Mouse (Mus musculus) hindbrain, embryonic 13.5 days (tissue): ENCODE results near the gene Oaz1. TPM values are rescaled to one million over a fixed set of nuclear protein-coding genes. Genes with fewer than 3 reads are reported as not detected.

Experiments
- ATAC-seq: fragments of 200-750 bp; cut with Nextera tagmentation; 2 replicates; pipeline ENCODE4 v1.8.0; 2017; ENCODE audit warnings: moderate TSS enrichment; ENCODE audit not compliant: low FRiP score
- H3K27ac ChIP-seq: fragments of 300-500 bp; sonication (generic); 2 replicates; pipeline ENCODE4 v1.5.1; 2015; ENCODE audit warnings: inconsistent platforms, mild to moderate bottlenecking, moderate library complexity
- H3K27me3 ChIP-seq: fragments of 300-500 bp; sonication (generic); 2 replicates; pipeline ENCODE4 v1.6.1; 2015; ENCODE audit warnings: mild to moderate bottlenecking, inconsistent platforms
- H3K36me3 ChIP-seq: fragments of 300-500 bp; sonication (generic); 2 replicates; pipeline ENCODE4 v1.6.1; 2015; ENCODE audit warnings: mild to moderate bottlenecking, inconsistent platforms
- H3K4me1 ChIP-seq: fragments of 300-500 bp; sonication (generic); replicated peaks from 2 replicates; pipeline ENCODE4 v1.6.1; 2015; ENCODE audit warnings: inconsistent platforms
- H3K4me2 ChIP-seq: fragments of 300-500 bp; sonication (generic); 2 replicates; pipeline ENCODE4 v1.6.1; 2015; ENCODE audit warnings: inconsistent platforms, mild to moderate bottlenecking, moderate library complexity
- H3K4me3 ChIP-seq: fragments of 300-500 bp; sonication (generic); 2 replicates; pipeline ENCODE4 v1.5.1; 2015; ENCODE audit warnings: mild to moderate bottlenecking, inconsistent platforms
- H3K9ac ChIP-seq: fragments of 300-500 bp; sonication (generic); 2 replicates; pipeline ENCODE4 v1.6.1; 2015; ENCODE audit warnings: mild to moderate bottlenecking, inconsistent platforms
- H3K9me3 ChIP-seq: fragments of 300-500 bp; sonication (generic); 2 replicates; pipeline ENCODE4 v1.6.1; 2016; ENCODE audit warnings: inconsistent platforms
- WGBS: fragments of 180-500 bp; shearing (Covaris S2); methylation state at CpG from one replicate; pipeline ENCODE4 v1.1.7; 2015; 5-methylcytosine and 5-hydroxymethylcytosine counted together
- polyA plus RNA-seq: library from polyadenylated mRNA; unstranded; fragments of >200 nt; fragmentation: Nextera tagmentation; extraction: Ambion mirVana; gene quantifications from 2 replicates; pipeline ENCODE4 v1.2.1, GENCODE M21; 2015

Oaz1 gene
- 1,227 and 1,240 TPM in 2 replicates for polyA plus RNA-seq

DNA sequence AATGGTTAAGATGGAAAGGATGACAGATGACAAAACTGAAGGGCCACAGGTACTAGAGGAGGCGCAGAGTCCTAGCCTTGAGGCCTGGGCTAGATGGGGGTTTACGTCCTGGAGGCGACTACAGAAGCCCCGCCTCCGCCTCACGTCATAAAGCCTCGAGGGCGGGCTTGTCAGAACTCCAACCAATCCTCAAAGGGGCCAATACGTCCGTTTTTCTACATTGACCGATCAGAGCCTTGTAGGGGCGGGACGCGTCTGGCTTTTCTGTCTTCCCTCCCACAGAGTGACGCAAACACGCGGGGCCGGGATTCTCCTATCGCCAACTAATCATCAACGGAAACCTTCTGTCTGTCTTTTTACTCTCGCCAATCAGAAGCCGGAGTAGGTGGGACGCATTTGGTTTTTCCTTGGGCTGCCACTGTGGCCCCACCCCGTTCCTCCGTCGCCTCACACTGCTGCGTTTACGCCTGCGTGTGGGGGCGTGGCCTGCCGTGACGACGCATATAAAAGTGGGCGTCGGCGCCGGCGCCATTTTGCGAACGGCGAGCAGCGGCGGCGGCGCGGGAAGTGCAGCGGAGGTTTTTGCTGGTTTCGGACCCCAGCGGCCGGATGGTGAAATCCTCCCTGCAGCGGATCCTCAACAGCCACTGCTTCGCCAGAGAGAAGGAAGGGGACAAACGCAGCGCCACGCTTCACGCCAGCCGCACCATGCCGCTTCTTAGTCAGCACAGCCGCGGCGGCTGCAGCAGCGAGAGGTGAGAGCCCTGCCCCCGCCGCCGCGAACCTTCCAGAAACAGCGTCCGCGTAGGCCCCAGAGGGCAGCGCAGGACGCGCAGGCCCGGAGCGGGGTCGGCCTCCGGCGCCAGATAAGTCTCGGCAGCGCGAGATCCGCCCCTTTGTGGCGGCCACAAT, at the start of gene Oaz1:
Oaz1 (plus strand) TSS at position 506 of the 912 bp plus-strand sequence.
- Histone ChIP-seq H3K27me3 (no peaks in the 10 kb centered on the region), H3K36me3 (peaks cover 28% of the 10 kb centered on the region), H3K4me2 (peak within 1 kb of the TSS; percentile 100), H3K4me3 (peak within 1 kb of the TSS; percentile 80), H3K27ac (peak within 1 kb of the TSS; percentile 96), H3K9me3 (no peaks in the 10 kb centered on the region), H3K4me1 (peaks cover 34% of the 10 kb centered on the region), H3K9ac (peak within 1 kb of the TSS; percentile 92)
- WGBS: under 1% methylated on average over 82 of the region's 82 CpGs
- ATAC-seq: peak; percentile 98

GRCm38 (mm10) chr10:80777123-80777522, 49.3 kb upstream of the Oaz1 start:
- Histone ChIP-seq H3K36me3 (peaks cover 100% of the 10 kb centered on the region), H3K4me2 (no peak overlapping the region)
- ATAC-seq: no peak

GRCm38 (mm10) chr10:80779565-80779964, 46.9 kb upstream of the Oaz1 start:
- Histone ChIP-seq H3K4me3 (no peak overlapping the region), H3K9me3 (no peaks in the 10 kb centered on the region), H3K4me2 (no peak overlapping the region), H3K36me3 (peaks cover 100% of the 10 kb centered on the region), H3K4me1 (no peaks in the 10 kb centered on the region), H3K27me3 (no peaks in the 10 kb centered on the region), H3K9ac (no peak overlapping the region), H3K27ac (no peak overlapping the region)
- no peak for ATAC-seq

More at GRCm38 (mm10) chr10:80777123-80777522, 49.3 kb upstream of the Oaz1 start:
- Histone ChIP-seq H3K27ac (no peak overlapping the region), H3K9ac (no peak overlapping the region), H3K27me3 (no peaks in the 10 kb centered on the region), H3K9me3 (no peaks in the 10 kb centered on the region), H3K4me3 (no peak overlapping the region), H3K4me1 (no peaks in the 10 kb centered on the region)
- WGBS: 96% methylated on average over 5 of the region's 5 CpGs

DNA sequence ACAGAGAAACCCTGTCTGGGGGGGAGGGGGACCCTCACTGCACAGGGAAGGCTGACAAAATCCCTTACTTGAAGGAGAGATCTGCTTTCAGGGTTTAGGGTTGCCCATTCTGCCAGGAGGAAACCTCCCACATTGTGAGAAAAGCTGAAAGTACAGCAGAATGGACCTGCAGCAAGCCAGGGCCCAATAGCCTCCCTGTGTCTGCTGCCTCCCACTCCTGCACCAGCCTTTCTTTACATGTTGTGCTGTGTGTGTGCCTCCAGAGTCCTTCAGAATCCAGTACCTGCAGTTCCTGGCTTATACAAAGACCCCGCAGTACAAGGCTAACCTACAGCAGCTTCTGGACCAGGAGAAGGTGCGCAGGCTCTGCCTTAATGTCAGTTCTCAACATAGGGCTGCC, 42.2 kb upstream of the Oaz1 start:
- Histone ChIP-seq H3K9ac (no peak overlapping the region), H3K4me2 (no peak overlapping the region), H3K27ac (no peak overlapping the region), H3K9me3 (no peaks in the 10 kb centered on the region), H3K4me1 (no peaks in the 10 kb centered on the region), H3K36me3 (peaks cover 100% of the 10 kb centered on the region), H3K4me3 (no peak overlapping the region), H3K27me3 (no peaks in the 10 kb centered on the region)
- 100% methylated on average over 2 of the region's 2 CpGs for WGBS
- no peak for ATAC-seq

- Histone ChIP-seq H3K36me3 (peaks cover 98% of the 10 kb centered on the region), H3K9me3 (no peaks in the 10 kb centered on the region), H3K4me2 (no peak overlapping the region), H3K27ac (no peak overlapping the region), H3K27me3 (no peaks in the 10 kb centered on the region), H3K4me1 (no peaks in the 10 kb centered on the region), H3K9ac (no peak overlapping the region), H3K4me3 (no peak overlapping the region)
- WGBS: 56% methylated on average over 12 of the region's 12 CpGs
- ATAC-seq: no peak
These were observed 41.6 kb upstream of the Oaz1 start for GRCm38 (mm10) chr10:80784871-80785270.

DNA sequence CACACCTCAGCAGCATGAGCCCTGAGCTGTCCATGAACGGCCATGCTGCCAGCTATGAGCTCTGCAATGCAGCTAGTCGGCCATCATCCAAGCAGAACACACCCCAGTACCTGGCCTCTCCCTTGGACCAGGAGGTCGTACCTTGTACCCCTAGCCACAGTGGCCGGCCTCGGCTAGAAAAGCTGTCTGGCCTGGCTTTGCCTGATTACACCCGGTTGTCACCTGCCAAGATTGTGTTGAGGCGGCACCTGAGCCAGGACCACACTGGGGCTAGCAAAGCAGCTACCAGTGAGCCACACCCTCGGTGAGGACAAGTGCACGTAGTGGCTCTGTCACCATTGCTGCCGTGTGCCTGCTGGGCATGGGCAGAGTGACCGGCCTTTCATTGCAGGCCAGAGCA, 40.5 kb upstream of the Oaz1 start:
- Histone ChIP-seq H3K27me3 (no peaks in the 10 kb centered on the region), H3K9me3 (no peaks in the 10 kb centered on the region), H3K36me3 (peaks cover 98% of the 10 kb centered on the region), H3K9ac (no peak overlapping the region), H3K4me1 (no peaks in the 10 kb centered on the region), H3K27ac (no peak overlapping the region), H3K4me3 (no peak overlapping the region), H3K4me2 (no peak overlapping the region)
- ATAC-seq: no peak
- 96% methylated on average over 11 of the region's 11 CpGs for WGBS

DNA sequence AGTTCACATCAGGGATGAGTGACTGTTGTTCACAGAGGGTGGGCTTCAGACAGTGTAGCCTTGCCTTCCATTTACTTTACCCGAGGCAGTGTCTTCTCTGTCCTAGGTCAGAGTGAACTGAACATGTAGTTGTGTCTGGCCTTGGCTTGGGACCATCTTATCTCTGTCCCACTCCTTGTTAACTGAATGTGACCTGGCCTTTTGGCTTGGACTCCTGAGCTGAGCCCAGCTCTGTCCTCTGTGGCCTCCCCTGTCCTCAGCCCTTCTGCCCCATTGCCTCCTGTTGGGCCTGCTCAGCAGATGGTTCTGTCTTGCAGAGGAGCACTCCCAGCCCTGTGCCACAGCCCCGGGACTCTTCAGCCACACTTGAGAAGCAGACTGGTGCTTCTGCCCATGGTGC, 38.9 kb upstream of the Oaz1 start:
- Histone ChIP-seq H3K4me1 (no peaks in the 10 kb centered on the region), H3K9me3 (no peaks in the 10 kb centered on the region), H3K27ac (no peak overlapping the region), H3K4me3 (no peak overlapping the region), H3K9ac (no peak overlapping the region), H3K36me3 (peaks cover 98% of the 10 kb centered on the region), H3K4me2 (no peak overlapping the region), H3K27me3 (no peaks in the 10 kb centered on the region)
- ATAC-seq: no peak
- 91% methylated on average over 2 of the region's 2 CpGs for WGBS

DNA sequence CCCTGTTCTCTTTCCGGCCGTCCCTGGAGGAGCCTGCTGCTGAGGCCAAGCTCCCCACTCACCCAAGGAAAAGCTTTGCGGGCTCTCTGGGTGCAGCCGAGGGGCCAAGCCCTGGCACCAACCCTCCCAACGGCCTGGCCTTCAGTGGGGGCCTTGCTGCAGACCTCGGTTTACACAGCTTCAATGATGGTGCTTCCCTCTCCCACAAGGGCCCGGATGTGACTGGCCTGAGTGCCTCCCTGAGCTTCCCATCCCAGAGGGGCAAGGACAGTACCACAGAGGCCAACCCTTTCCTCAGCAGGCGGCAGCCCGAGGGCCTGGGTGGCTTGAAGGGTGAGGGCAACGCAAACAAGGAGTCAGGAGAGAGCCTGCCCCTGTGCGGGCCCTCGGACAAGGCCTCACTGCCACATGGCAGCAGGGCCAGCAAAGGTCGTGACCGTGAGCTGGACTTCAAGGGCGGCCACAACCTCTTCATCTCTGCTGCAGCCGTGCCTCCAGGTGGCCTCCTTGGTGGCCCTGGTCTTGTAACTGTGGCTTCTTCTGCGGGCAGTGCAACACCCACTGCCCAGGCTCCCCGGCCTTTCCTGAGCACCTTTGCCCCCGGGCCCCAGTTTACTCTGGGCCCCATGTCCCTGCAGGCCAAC, 35.6 kb upstream of the Oaz1 start:
- no peak overlapping the region for H3K4me2 ChIP-seq
- no peaks in the 10 kb centered on the region for H3K9me3 ChIP-seq
- H3K27ac ChIP-seq: no peak overlapping the region
- peaks cover 10% of the 10 kb centered on the region for H3K4me1 ChIP-seq
- no peaks in the 10 kb centered on the region for H3K27me3 ChIP-seq
- no peak for ATAC-seq
- H3K9ac ChIP-seq: no peak overlapping the region
- 87% methylated on average over 19 of the region's 19 CpGs for WGBS
- peaks cover 98% of the 10 kb centered on the region for H3K36me3 ChIP-seq
- H3K4me3 ChIP-seq: no peak overlapping the region

- Histone ChIP-seq H3K9me3 (no peaks in the 10 kb centered on the region), H3K4me3 (no peak overlapping the region), H3K4me2 (no peak overlapping the region), H3K36me3 (peaks cover 98% of the 10 kb centered on the region), H3K27ac (no peak overlapping the region), H3K9ac (no peak overlapping the region), H3K27me3 (no peaks in the 10 kb centered on the region), H3K4me1 (peaks cover 17% of the 10 kb centered on the region)
- WGBS: 88% methylated on average over 33 of the region's 33 CpGs
- ATAC-seq: no peak
These were observed 34.8 kb upstream of the Oaz1 start for GRCm38 (mm10) chr10:80791476-80792174.

GRCm38 (mm10) chr10:80792175-80793032, 34.1 kb upstream of the Oaz1 start:
- peaks cover 25% of the 10 kb centered on the region for H3K4me1 ChIP-seq
- ATAC-seq: no peak
- no peak overlapping the region for H3K9ac ChIP-seq
- no peaks in the 10 kb centered on the region for H3K27me3 ChIP-seq
- peaks cover 91% of the 10 kb centered on the region for H3K36me3 ChIP-seq
- no peak overlapping the region for H3K4me3 ChIP-seq
- no peaks in the 10 kb centered on the region for H3K9me3 ChIP-seq
- H3K27ac ChIP-seq: no peak overlapping the region; the same call in 1 of the 2 replicates
- no peak overlapping the region for H3K4me2 ChIP-seq
- 70% methylated on average over 41 of the region's 41 CpGs for WGBS

DNA sequence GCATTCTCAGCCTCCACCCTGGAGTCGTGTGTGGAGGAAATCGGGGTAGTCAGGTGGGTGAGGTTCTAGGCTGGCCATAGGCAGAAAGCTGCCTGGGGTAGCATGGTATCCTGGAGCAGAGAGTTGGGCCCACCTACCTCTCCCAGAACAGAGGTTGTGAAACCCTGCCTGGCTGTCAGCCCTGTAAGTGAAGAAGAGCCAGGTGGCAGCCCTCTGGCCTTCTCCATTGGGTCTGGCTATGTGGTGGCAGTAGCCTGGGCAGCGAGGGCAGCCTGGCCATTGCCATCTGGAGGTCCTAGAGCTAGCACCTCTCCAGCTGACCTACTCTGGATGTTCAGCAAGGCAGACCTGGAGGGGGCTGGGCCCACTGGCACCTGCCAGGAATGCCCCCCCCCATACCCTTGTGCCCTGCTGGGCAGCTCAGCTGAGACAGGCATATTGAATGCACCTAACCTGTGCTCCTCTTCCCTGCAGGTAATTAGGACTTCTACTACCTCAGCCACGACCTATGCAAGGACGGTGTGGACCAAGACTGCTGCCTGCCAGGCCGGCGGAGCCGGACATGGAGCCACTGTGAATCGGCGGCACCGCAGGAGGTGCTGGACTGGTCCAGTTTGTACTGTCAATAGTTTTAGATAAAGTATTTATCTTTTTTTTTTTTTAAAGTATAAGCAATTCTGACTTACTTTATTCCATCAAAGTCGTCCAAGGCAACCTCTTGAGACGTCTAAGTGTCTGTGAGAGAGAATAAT, 33.2 kb upstream of the Oaz1 start:
- H3K9ac ChIP-seq: no peak overlapping the region
- peaks cover 83% of the 10 kb centered on the region for H3K36me3 ChIP-seq
- H3K27me3 ChIP-seq: no peaks in the 10 kb centered on the region
- H3K4me2 ChIP-seq: no peak overlapping the region
- H3K4me1 ChIP-seq: peaks cover 26% of the 10 kb centered on the region
- WGBS: 92% methylated on average over 13 of the region's 13 CpGs
- no peak overlapping the region for H3K4me3 ChIP-seq
- no peak overlapping the region; the same call in 1 of the 2 replicates for H3K27ac ChIP-seq
- ATAC-seq: no peak
- H3K9me3 ChIP-seq: no peaks in the 10 kb centered on the region
